Mouse (Mus musculus) c-Kit-negative CD71-positive TER-119-positive erythroid progenitor cells, embryonic 14.5 days (primary cell): ENCODE results near the gene Tnni3k.

Source experiments
- DNase-seq: peaks from one replicate; pipeline ENCODE4 v3.0.0-alpha.2; 2013; ENCODE audit warnings: low read depth, low spot score

The Tnni3k gene

DNA sequence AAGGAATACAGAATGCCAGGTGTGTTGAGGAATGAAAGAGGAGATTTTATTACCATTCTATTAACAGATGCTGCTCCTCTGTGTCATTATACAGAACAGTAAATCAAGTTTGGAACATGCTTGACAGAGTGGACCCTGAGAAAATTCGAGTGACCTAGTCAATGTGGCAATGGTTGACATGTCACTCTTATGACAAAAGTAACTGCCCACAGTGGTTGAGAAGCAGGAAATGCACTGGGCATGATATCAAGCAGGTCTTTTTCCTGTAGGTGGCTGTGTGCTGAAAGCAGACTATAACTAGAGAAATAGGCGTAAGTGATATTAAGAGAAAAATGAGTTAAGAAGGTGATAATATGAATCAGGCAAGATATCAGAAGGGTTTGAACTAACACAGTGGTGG lies 105.7 kb downstream of the Tnni3k start:
- DNase-seq = no peak

DNA sequence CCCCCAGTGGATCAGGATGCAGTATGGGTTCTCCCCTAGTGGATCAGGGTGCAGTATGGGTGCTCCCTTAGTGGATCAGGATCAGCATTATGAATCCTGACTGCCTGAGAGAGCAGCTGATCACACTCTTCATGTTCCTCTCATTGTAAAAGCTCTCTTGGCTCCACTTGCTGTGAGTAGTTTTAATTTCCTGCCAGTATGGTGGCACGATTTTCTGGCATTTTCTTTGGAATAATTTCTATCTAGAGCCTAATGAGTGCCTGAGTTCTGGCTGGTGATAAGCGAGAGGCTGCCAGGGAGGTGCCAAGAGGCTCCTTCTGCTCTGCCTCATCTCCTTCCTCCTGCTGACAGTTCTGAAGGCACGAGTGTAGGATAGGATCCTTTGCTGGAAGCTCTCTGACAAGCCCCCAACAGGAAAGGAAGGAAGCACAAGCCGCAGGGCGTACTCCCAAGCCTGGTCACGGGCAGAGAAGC lies 109.5 kb downstream of the Tnni3k start:
- no peak for DNase-seq

DNA sequence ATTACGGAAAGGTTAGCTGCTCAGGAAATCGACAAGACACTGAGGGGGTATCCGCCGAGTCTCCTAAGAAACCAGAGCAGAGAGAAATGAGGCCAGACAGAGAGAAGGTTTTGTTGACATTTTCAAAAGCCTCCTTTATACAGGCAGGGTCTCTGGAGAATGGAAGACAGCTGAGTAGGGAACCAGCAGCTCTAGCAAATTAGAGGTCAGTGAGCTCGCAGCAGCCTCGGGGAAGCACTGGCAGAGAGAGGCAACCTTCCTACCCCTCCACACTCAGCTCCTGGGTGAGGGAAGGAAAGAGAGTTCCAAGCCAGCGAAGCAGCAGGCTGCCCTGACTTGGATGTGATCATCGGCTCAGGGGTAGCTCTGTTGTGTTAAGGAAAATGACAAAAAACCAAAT lies 127.5 kb downstream of the Tnni3k start:
- no peak for DNase-seq

DNA sequence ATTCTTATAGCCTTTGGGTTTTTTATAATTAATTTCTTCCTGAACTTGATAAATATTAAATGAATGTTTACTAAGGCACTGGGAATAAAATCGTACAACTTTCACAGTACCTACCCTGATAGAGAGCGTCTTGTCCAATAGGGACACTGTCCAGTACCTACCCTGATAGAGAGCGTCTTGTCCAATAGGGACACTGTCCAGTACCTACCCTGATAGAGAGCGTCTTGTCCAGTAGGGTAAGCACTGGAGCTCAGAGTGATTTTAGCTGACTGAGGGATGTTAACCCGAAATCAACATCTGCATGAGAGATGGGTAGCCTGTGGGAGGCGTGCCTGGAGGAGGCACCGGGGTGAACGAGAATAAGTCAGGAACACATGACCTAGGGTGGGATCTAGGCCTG lies 130.3 kb downstream of the Tnni3k start:
- DNase-seq = no peak

DNA sequence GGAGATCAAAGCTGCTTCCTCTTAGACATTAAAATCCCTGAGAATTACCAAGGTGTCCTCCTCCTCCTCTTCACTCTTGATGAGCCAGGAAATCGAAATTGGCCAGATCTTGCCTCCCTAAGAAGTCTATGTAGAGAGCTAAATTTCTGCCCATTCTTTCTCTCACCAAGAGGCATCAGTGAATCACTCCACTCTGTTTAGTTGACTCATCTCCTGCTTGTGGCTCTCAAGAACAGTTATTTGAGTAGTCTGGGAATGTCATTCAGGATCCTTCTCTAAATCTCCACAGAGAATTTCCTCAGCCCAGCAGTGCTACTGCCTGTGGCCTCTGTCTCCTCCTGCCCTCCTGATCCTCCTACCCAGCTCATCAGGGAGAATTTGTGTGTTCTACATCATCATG lies 139.6 kb downstream of the Tnni3k start:
- DNase-seq = no peak

DNA sequence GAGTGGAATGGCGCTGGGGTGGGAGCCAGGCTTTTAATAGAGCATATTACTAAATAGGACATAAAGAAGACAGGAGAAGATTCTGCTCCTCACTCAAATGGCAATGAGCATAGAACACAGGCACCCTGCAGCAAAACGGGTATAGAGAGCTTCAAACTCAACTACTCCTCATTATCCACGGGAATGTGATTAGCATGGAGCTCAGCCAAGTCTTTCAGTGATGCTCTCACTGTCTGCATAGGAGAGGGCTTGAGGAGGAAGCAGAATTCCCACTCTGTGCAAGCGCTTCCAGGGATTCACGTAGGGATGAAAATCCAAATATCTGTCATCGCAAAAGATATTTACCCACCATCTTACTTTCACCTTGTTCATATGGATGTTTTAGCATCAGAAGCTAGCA lies 141.6 kb downstream of the Tnni3k start:
- no peak for DNase-seq

DNA sequence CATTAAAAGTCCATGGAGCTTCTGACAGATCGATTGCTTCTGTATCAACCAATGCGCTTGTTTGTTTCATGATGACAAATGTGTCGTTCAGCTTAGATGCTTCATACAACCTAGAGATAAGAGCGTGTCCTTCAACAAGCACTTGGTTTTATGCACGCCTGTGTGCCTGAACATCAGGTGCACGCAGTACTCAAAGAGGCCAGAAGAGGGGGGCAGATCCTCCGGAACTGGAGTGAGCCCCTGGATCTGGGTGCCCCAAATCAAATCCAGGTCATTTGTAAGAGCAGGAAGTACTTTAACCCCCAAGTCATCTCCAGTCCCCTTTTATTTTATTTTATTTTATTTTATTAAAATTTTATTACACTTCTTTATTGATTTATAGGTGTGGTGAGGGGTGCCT lies 158.5 kb downstream of the Tnni3k start:
- DNase-seq = no peak

DNA sequence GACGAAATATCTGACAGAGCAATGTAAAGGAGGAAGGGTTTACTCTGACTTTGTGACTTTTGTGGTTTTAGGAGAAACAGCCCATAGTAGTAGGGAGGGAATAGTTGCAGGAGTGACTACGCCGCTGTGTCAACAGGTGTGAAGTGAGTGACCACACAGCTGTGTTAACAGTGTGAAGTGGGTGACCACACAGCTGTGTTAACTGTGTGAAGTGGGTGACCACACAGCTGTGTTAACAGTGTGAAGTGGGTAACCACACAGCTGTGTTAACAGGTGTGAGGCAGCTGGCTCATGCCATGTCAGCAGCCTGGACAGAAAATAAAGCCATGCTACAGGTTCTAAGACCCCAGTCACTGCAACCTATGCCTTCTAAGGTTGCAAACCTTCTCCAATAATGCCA lies 162.0 kb downstream of the Tnni3k start:
- DNase-seq = no peak

DNA sequence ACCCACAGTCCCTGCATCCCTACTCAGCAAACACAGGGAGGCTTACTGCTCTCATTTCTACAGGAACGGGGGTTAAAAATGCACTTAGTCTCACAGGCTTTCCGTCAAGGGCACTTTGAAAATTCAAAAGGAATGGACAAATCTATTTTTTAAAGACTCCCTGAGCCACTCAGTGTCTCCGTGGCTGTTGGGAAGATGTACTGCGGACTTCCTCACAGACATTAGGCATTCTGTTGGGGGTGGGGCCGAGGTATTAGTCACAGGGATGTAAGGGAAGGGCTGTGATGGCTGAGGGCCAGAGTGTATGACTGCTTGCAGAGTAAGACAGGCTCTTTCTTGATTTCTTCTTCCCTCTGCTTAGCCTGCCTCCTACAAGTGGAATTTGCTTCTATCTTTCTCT lies 169.8 kb downstream of the Tnni3k start:
- DNase-seq = no peak

DNA sequence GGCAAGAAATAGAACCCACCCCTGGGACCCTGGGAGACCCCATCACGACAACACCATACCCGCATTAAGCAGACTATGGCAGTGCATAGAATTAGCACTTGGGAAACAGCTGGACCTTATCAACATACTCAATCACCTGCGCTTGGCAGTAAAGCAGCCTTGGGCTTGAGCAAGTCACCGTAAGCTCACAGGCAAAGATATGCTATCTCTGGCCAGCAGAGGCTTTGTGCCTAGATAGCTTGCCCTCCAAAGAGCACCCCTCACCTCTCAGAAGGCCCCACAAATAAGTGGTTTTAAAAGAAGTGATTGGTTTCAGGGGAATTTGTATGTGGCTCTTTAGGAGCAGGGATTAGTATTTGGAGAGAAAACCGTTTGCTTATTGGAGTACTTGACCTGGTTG lies 170.2 kb downstream of the Tnni3k start:
- no peak for DNase-seq

DNA sequence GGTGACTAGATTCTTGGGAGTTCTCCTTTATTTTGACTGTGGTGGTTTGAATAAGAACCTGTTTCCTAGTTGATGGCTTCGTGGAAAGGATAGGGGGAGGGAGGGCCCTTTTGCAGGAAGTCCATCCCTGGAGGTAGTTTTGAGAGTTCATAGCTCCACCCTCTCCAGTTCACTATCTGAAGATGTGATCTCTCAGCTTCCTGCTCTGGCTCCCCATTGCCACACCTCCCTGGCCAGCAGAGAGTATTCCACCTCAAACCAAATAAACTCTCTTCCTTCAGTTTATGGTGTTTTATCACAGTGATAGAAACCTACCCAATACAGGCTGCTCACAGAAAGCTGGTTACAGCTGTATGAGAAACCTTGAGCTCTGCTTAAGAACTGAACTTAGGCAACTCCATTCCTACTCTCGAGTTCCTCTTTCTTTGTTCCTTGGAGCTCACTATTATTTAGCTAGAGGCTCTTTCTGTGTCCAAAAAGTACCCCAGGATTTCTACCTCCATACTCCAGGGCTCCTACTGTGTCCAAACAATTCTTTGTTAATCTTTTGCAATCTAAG lies 173.7 kb downstream of the Tnni3k start:
- no peak for DNase-seq

DNA sequence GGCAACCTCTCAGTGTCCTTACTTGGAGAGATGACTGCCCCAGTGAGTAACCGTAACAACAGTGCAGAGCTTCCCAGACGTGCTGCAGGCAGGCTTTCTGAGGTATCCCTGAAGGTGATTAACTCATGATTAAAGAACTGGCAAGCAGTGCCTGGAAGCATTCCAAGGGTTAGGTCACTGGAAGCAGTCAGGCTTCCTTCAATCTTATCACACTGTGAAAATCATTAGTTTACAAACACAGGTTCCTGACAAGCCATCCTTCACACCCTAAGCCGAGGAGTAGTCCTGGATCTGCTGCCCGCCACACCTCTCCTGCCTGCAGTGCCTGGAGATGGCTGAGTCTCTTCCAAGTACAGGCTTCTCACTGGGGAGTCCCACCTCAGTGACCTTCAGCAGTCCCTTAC lies 174.7 kb downstream of the Tnni3k start:
- no peak for DNase-seq

DNA sequence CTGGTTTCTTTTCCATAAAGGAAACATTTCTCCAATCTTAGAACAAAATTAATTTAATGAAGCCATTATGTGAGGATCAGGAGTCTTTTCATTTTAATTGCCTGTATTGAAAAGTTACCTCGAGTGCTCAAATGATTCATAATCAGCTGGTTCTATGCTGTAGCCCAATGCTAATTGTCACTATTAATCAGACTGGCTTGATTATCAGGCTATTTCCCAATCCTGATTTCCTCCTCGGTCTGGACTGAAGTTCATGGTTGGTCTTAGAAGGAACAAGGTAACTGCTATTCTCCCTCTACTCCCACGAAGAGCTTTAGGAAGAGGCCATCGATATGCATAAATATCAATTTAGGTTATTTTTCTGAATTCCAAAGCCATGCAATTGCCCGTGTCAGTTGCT lies 175.1 kb downstream of the Tnni3k start:
- DNase-seq = no peak

DNA sequence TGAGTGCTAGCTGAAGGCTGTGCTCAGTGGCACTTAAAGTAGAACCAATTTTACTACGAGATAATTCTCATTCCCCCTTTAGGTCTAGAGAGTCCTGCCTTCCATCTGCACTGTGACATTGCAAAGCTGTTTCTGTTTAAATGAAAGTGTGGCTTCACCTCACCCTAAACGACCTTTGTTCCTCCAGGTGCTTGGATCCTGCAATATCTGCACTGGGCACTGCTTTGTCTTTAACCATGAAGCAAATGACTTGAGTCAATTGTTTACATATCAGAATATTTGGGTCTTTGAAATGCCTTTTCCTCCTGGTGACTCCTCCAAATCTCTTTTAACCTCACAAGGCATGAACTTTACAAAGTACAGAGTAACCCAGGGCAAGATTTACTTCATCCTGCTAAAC lies 175.7 kb downstream of the Tnni3k start:
- DNase-seq = no peak

DNA sequence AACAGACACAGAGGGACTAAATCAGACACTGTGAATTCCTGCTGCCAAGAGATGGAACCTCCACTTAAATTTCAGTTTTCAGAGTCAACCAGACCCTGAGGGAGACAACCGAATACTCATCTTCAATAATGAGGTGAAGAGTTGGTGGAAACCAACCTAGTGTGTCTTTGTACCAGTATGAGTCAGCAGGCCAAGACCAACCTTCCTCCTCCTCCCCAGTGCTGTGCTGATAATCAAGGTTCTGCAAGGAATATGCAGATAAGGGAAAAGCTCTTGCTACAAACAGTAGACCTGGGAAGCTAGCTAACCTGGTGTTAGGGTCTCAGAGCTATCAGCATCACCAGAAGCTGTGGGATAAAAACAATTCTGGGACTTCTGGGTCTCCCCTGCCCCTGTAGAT lies 176.1 kb downstream of the Tnni3k start:
- no peak for DNase-seq

DNA sequence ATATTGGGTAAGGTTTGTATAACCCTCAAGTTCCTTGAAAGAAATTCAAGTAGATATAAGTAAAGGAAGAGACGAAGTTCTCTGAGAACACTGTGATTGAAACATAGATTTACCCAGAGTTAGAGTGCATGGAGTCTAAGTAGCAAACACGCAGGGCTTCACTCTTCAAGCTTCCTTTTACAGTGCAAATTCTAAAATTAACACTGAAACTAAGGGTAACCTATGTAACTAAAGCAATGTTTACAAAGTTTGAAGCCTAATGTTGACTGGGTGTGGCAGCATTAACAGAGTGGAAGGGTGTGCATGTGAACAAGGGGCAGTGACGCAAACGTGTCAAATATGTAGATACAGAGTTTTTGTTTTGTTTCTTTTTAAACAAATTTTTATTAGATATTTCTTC lies 186.4 kb downstream of the Tnni3k start:
- DNase-seq = no peak

DNA sequence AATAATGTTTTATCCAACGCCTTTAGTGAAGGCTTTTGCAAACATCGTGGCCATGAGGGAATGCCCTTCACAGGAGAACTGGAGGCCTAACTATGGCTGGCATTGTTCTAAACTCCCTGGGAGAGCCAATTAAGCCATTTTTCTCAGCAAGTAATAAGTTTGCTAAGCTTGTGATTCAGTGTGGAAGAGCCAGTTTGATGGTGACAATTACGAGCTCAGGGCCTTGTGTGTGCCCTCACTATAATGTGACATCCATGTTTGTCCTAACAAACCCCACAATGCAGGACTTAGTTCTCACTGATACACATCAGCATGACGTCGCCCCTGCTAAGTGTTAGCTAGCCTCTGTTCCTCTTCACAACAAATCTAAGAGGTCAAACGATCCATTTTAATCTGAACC lies 193.3 kb downstream of the Tnni3k start:
- DNase-seq = no peak

DNA sequence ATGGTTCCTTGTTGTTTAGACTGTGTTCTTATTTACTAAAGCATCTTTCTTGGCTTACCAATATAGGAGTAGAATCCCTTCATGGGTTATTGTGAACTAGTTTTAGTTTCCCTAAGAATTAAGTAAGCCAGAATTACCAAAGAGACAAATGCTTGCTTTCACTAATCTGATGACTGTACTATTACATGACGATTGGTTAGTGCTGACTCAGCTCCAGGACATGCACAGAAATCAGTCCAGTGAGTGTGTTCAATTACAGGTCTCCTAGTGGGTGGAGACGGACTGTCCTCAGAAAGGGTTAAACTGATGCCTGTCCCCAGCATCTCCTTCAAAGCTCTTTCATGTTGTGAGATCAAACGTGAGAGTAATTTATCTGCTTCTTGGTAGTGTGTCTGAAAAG lies 195.5 kb downstream of the Tnni3k start:
- DNase-seq = no peak

DNA sequence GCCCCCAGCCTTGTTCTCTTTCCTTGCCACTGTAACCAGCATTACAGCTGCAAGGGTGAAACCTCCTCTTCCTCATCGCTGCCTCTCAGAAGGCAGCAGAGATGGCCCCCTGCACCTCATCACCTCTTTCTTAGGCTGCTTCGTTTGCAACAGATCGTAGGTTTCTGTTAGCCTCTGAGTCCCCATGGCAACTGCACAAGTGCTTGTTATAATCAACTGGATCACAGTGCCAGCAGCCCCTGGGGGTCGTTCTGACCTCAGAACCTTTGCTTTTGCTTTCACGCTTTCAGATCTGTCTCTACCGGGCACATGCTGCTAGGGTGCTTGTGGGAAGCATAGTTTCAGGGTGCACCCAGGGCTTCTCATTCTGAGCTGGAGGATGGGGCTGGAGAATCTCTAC lies 201.9 kb downstream of the Tnni3k start:
- DNase-seq = no peak

DNA sequence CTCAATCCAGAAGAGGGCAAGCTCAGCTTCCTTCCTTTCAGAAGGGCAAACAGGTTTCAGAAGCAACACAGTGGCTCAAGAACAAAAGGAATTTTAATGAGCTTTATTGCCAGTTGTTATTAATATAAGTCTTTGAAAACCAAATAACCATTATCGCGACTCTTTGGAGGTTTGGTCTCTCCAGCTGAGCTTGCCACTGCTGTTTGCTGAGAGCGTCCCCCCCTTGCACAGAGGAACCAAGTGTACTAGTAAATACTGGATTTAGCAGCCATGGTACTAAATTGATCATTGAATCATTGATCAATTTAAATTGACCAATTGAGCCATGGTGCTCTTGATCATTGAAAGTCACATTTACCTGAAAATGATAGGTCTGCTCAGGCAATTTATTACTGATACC lies 202.9 kb downstream of the Tnni3k start:
- no peak for DNase-seq

DNA sequence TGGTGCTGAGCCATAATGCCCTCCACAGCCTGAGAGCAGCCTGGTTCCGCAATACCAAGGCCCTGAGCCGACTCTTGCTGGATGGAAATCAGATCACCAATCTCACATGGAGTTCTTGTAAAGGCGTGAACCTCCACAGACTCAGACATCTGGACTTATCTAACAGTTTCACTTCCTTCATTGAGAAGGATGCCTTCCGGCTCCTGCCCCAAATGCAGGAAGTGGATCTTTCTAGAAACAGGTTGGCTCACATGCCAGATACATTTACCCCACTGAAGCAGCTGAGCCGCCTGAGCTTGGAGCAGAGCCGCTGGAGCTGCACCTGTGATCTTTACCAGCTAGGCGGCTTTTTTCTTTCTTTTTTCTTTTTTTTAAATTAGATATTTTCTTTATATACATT lies 213.0 kb downstream of the Tnni3k start:
- no peak for DNase-seq

DNA sequence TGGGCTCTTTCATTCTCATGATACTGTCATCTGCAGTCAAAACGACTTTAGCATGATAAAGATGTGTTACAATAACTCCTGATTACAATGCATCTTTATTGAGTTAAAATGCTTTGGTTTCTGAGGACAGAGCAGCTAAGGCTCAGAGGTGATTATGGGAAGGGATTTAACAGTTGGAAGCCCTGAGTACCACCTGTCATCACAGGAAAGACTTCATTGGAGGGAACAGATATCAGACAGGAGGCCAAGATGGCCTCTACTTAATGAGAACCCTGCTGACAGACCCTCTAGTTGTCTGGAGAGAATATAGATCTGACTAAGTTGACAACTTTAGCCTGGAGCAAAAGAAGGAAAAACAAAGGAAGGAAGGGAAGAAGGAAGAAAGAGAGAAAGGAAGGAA lies 214.1 kb downstream of the Tnni3k start:
- no peak for DNase-seq

DNA sequence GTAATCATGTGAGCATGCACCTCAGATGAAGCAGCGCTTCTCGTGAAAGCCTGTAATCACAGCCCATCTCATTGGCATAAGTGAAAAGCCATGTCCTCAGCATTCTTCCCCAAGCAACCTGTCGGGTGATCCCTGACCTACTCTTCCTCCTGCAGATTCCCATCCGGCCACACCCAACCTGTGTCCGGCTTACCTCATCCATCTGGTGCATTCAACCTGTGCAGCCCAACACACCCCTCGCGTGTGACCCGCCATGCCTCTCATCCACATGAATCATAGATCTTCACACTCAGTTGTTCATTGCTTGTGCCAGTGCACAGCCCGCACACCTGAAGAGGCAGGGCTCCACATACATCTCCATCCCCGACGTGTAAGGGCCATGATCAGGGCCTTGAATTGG lies 217.3 kb downstream of the Tnni3k start:
- no peak for DNase-seq

DNA sequence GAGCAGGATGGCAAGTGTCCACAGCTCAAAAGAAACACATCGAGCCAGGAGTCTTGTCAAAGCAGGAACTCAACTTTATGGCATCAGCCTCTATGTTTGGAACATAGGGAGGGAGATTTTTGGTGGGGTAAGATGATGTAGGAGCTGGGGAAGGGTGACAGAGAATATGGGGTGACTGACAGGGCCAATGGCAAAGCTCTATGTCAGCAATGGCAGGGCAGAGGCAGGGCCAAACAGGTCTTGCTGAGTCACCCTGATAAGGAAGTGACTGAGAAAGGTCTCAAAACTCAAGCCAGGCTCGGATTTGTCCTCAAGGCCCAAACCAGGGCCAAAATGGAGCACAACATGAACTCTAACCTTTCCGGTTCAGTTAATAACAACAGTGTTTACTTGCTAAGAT lies 219.1 kb downstream of the Tnni3k start:
- no peak for DNase-seq

DNA sequence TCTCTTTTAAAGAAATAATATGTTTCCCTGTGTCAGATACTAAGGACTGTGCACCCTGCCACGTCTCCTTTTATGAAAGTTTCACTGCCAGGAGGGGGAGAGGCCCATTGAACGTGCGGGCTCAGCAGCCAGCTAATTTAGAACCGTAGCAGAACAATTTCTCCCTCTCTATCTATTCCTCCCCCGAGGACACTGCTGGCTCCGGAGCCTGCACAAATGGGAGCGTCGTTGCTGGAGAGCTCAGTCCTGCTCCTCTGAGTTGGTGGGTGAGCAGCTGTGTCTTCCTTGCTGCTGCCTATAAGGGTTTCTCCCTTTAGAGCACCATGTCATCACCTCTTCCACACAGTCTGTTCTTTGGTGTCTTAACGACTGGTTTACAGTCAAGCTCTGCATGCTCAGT lies 220.8 kb downstream of the Tnni3k start:
- no peak for DNase-seq
